Mouse (Mus musculus): ENCODE data around the gene Apobec3. TPM values are rescaled to one million over a fixed set of nuclear protein-coding genes. Genes with fewer than 3 reads are reported as not detected.

The Apobec3 gene
- polyA plus RNA-seq (2015; fragmentation: Nextera tagmentation; extraction: Ambion mirVana): 41.7 and 53.3 TPM in 2 replicates

DNA sequence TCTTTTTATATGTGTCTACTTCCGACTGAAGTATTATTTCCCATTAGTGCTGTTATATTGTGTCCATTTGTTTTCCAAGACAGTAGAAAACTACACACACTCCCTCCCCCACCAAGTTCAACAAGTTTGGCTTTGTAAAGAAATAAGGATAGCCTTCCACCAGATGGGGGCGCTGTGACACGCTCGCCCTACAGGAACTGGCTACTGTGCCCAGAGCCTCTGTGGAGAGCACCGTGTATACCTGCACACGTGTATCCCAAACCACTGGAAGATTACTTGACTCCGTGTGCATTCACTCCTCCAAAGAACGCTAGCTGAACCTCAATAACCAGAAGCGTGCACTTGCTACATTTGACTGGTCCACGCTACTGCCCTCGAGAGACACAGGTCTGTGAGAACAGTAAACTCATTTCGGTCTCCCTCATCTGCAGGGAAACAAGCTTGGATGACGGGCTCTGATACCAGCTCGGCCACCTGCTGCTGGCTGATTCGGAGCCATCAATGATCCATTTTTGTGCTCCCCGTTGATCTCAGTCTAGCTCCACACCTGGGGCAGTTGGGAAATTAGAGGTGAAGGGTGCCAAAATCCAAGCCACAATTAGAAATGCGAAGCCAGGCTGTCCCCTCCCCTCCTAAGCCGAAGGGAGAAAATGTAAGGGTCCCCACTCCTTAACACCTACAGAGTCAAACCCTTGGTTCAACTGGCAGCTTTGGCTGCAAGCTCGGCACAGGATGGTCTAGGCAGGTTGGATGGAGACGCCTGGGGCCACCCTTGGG lies at the start of gene Apobec3:
Gene Apobec3, plus strand, starts transcription at position 224 of the 777 bp plus-strand sequence.
- Histone ChIP-seq H3K4me3 (replicated peaks) (peak within 1 kb of the TSS; percentile 71), H3K27me3 (no peaks in the 10 kb centered on the region), H3K27ac (peak within 1 kb of the TSS; percentile 90), H3K36me3 (peaks cover 5% of the 10 kb centered on the region), H3K4me1 (replicated peaks) (peaks cover 62% of the 10 kb centered on the region), H3K9ac (peak within 1 kb of the TSS; percentile 87), H3K4me2 (peak within 1 kb of the TSS; percentile 95), H3K9me3 (replicated peaks) (no peaks in the 10 kb centered on the region)
- WGBS (ENCODE audit: insufficient replicate concordance): under 1% methylated on average over 20 of the region's 20 CpGs
- ATAC-seq (ENCODE audit: low read depth): peak; percentile 57
- peak; percentile 76 for DNase-seq

GRCm38 (mm10) chr15:79842985-79843384 lies 48.5 kb upstream of the Apobec3 start:
- ATAC-seq (ENCODE audit: low read depth): no peak
- 67% methylated on average over 3 of the region's 3 CpGs for WGBS (ENCODE audit: insufficient replicate concordance)

DNA sequence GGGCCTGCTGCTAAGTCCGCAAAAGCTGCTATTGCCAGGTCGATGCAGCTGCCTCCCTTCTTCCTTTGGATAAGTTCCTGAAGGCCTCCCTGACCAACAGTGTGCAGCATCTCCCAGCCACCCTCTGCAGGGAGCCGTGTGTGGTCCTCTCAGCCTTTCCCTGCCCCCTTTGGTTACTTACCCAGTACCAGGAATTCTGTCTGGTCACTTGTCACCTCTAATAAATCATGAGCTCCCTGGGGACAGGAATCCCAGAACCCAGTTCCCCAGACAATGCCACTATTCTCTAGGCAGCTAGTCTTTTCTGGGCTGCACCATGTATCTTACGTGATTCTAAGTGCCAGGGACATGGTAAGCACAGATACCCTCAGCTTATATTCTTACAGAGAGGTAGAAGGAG lies 45.5 kb upstream of the Apobec3 start:
- DNase-seq: no peak
- no peak for ATAC-seq (ENCODE audit: low read depth)

More at GRCm38 (mm10) chr15:79842985-79843384, 48.5 kb upstream of the Apobec3 start:
- Histone ChIP-seq H3K4me3 (replicated peaks) (no peak overlapping the region), H3K27me3 (peaks cover 24% of the 10 kb centered on the region), H3K9me3 (replicated peaks) (no peaks in the 10 kb centered on the region), H3K9ac (no peak overlapping the region), H3K4me2 (no peak overlapping the region), H3K4me1 (replicated peaks) (no peaks in the 10 kb centered on the region), H3K27ac (no peak overlapping the region), H3K36me3 (no peaks in the 10 kb centered on the region)
- no peak for DNase-seq

DNA sequence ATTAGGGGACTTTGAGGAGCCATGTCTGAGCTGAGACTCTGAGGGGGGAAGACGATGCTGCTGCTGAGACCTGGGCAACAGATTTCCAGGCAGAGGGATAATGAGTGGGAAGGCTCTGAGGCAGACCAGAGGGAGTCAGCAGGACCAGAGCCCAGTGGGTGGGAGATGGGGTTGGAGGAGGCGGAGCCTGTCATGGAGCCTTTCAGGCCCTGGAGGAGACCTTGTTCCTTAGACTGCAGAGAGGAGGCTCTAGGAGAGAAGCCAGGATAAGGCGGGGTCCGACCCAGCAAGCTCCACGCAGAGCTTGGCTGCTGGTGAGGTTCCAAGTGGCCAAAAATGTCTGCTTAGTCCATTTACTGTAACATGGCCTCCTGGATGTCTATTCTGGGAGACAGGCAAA lies 44.4 kb upstream of the Apobec3 start:
- no peak overlapping the region for H3K9ac ChIP-seq
- no peak overlapping the region for H3K27ac ChIP-seq
- no peak overlapping the region for H3K4me3 ChIP-seq (replicated peaks)
- WGBS (ENCODE audit: insufficient replicate concordance): 25% methylated on average over 5 of the region's 5 CpGs
- ATAC-seq (ENCODE audit: low read depth) (no peak), DNase-seq (no peak)
- H3K27me3 ChIP-seq: peaks cover 18% of the 10 kb centered on the region
- H3K36me3 ChIP-seq: no peaks in the 10 kb centered on the region
- no peak overlapping the region for H3K4me2 ChIP-seq
- no peaks in the 10 kb centered on the region for H3K4me1 ChIP-seq (replicated peaks)
- H3K9me3 ChIP-seq (replicated peaks): 0 out of 2 replicates have a peak, but pooled peaks cover 4% of the 10 kb centered on the region

More for the DNA sequence above, 45.5 kb upstream of the Apobec3 start:
- H3K9ac ChIP-seq: no peak overlapping the region
- no peaks in the 10 kb centered on the region for H3K4me1 ChIP-seq (replicated peaks)
- H3K9me3 ChIP-seq (replicated peaks): 0 out of 2 replicates have a peak, but pooled peaks cover 4% of the 10 kb centered on the region
- no peak overlapping the region for H3K4me3 ChIP-seq (replicated peaks)
- H3K36me3 ChIP-seq: no peaks in the 10 kb centered on the region
- no peak overlapping the region for H3K27ac ChIP-seq
- H3K4me2 ChIP-seq: no peak overlapping the region
- H3K27me3 ChIP-seq: peaks cover 22% of the 10 kb centered on the region
- 50% methylated on average over 4 of the region's 4 CpGs for WGBS (ENCODE audit: insufficient replicate concordance)

- H3K4me3 ChIP-seq (replicated peaks): no peak overlapping the region
- H3K27ac ChIP-seq: no peak overlapping the region
- H3K27me3 ChIP-seq: peaks cover 12% of the 10 kb centered on the region
- no peaks in the 10 kb centered on the region for H3K36me3 ChIP-seq
- H3K9ac ChIP-seq: no peak overlapping the region
- ATAC-seq (ENCODE audit: low read depth) (no peak), DNase-seq (no peak)
- 0 out of 2 replicates have a peak, but pooled peaks cover 4% of the 10 kb centered on the region for H3K9me3 ChIP-seq (replicated peaks)
- no peak overlapping the region for H3K4me2 ChIP-seq
- no peaks in the 10 kb centered on the region for H3K4me1 ChIP-seq (replicated peaks)
- WGBS (ENCODE audit: insufficient replicate concordance): 70% methylated on average over 2 of the region's 2 CpGs
These were observed 41.3 kb upstream of the Apobec3 start for GRCm38 (mm10) chr15:79850143-79850542.

- ATAC-seq (ENCODE audit: low read depth): no peak
- WGBS (ENCODE audit: insufficient replicate concordance): 67% methylated on average over 5 of the region's 5 CpGs
- Histone ChIP-seq H3K36me3 (no peaks in the 10 kb centered on the region), H3K4me1 (replicated peaks) (no peaks in the 10 kb centered on the region), H3K4me3 (replicated peaks) (no peak overlapping the region), H3K9ac (no peak overlapping the region), H3K27me3 (no peaks in the 10 kb centered on the region), H3K27ac (no peak overlapping the region), H3K9me3 (replicated peaks) (no peaks in the 10 kb centered on the region), H3K4me2 (no peak overlapping the region)
- no peak for DNase-seq
These were observed 32.5 kb upstream of the Apobec3 start for GRCm38 (mm10) chr15:79858979-79859378.

DNA sequence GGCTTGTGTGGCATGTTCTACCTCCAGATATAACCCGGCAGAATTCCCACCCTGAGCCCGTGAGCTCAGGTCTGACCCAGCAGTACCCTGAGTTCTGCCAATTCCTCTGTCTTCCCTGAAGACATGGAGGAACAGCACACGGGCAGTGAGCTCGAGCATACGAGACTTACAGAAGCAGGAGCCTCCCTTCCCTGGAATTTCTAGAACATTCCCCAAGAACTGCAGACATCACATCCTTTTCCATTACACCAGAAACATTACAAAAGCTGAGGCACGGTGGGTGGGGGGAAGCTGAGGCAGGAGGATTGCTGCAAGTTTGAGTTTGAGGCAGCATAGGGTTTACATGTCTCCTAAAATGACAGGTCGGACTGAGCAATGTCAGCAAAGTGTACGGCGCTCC lies 31.6 kb upstream of the Apobec3 start:
- H3K9me3 ChIP-seq (replicated peaks): no peaks in the 10 kb centered on the region
- DNase-seq: no peak
- no peak overlapping the region for H3K4me3 ChIP-seq (replicated peaks)
- no peaks in the 10 kb centered on the region for H3K27me3 ChIP-seq
- H3K4me2 ChIP-seq: no peak overlapping the region
- no peaks in the 10 kb centered on the region for H3K36me3 ChIP-seq
- H3K4me1 ChIP-seq (replicated peaks): no peaks in the 10 kb centered on the region
- H3K9ac ChIP-seq: no peak overlapping the region
- H3K27ac ChIP-seq: no peak overlapping the region
- no peak for ATAC-seq (ENCODE audit: low read depth)
- 69% methylated on average over 9 of the region's 9 CpGs for WGBS (ENCODE audit: insufficient replicate concordance)

DNA sequence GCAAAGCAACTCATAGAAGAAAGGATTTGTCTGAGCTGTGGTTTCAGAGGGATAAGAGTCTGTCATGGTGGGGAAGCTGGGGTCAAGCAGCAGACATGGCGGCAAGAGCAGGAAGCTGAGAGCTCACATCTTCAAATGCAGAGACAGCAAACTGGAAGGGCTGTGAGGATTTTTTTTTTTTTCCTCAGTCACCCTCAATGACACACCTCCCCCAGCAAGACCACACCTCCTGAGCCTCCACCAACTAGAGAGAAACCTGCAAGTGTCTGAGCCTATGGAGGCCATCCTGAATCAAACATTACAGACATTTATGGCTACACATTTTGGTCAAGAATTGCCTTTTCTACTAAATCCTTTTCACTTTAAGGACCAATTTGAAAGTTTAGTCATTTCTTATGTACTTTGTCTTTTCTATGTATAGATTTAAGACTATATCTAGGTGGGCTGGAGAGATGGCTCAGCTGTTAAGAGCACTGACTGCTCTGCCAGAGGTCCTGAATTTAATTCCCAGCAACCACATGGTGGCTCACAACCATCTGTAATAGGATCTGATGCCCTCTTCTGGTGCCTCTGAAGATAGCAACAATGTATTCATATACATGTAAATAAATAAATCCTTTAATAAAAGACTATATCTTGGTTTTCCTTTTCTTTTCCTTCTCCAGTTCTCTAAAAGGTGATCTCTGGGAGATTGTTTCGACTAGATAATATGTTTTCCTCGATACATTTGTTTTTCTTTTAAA lies 24.0 kb upstream of the Apobec3 start:
- no peaks in the 10 kb centered on the region for H3K9me3 ChIP-seq (replicated peaks)
- no peak overlapping the region for H3K9ac ChIP-seq
- no peak overlapping the region for H3K4me2 ChIP-seq
- H3K4me3 ChIP-seq (replicated peaks): no peak overlapping the region
- H3K36me3 ChIP-seq: no peaks in the 10 kb centered on the region
- H3K4me1 ChIP-seq (replicated peaks): no peaks in the 10 kb centered on the region
- H3K27me3 ChIP-seq: no peaks in the 10 kb centered on the region
- no peak overlapping the region for H3K27ac ChIP-seq
- DNase-seq: no peak
- WGBS (ENCODE audit: insufficient replicate concordance): 41% methylated on average over 3 of the region's 3 CpGs
- ATAC-seq (ENCODE audit: low read depth): no peak

DNA sequence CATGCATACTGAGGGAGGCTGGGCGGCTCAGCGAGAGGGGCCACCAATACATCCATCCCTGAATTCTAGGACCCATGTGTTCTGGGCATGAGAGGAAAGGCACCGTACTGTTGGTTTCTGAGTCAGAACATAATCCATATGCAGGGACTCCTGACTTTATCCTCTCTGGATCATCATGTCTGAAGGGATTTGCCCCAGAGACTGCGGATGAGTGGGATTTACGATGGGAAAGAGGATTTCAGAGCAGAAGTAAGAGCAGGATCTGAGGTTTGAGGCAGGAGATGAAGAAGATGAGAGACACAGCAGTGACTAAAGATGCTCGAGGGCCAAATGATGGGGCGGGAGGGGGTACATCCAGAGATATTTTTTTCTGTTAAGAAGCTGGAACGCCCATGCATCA lies 17.9 kb upstream of the Apobec3 start:
- Histone ChIP-seq H3K9me3 (replicated peaks) (no peaks in the 10 kb centered on the region), H3K4me1 (replicated peaks) (no peaks in the 10 kb centered on the region), H3K4me2 (no peak overlapping the region), H3K4me3 (replicated peaks) (no peak overlapping the region), H3K27me3 (no peaks in the 10 kb centered on the region), H3K36me3 (no peaks in the 10 kb centered on the region), H3K27ac (no peak overlapping the region), H3K9ac (no peak overlapping the region)
- no peak for DNase-seq
- no peak for ATAC-seq (ENCODE audit: low read depth)
- WGBS (ENCODE audit: insufficient replicate concordance): 75% methylated on average over 8 of the region's 8 CpGs

GRCm38 (mm10) chr15:79873995-79874394 lies 17.5 kb upstream of the Apobec3 start:
- Histone ChIP-seq H3K36me3 (no peaks in the 10 kb centered on the region), H3K9ac (no peak overlapping the region), H3K9me3 (replicated peaks) (no peaks in the 10 kb centered on the region), H3K4me2 (no peak overlapping the region), H3K4me1 (replicated peaks) (no peaks in the 10 kb centered on the region), H3K27ac (no peak overlapping the region), H3K4me3 (replicated peaks) (no peak overlapping the region), H3K27me3 (no peaks in the 10 kb centered on the region)
- 36% methylated on average over 2 of the region's 2 CpGs for WGBS (ENCODE audit: insufficient replicate concordance)
- DNase-seq (no peak), ATAC-seq (ENCODE audit: low read depth) (no peak)

- ATAC-seq (ENCODE audit: low read depth) (no peak), DNase-seq (no peak)
- no peaks in the 10 kb centered on the region for H3K9me3 ChIP-seq (replicated peaks)
- no peak overlapping the region for H3K4me3 ChIP-seq (replicated peaks)
- H3K4me1 ChIP-seq (replicated peaks): no peaks in the 10 kb centered on the region
- H3K27me3 ChIP-seq: no peaks in the 10 kb centered on the region
- H3K36me3 ChIP-seq: no peaks in the 10 kb centered on the region
- H3K9ac ChIP-seq: no peak overlapping the region
- H3K27ac ChIP-seq: no peak overlapping the region
- H3K4me2 ChIP-seq: no peak overlapping the region
- 85% methylated on average over 18 of the region's 18 CpGs for WGBS (ENCODE audit: insufficient replicate concordance)
These were observed 16.0 kb upstream of the Apobec3 start for GRCm38 (mm10) chr15:79875261-79875995.
